Mouse (Mus musculus) inflammation-experienced regulatory T-cells, adult 6 months (primary cell): ENCODE results near the gene Dynlt1a. TPM values are rescaled to one million over a fixed set of nuclear protein-coding genes. Genes with fewer than 3 reads are reported as not detected.
"Not testable (repeated sequence)": the region's sequence is repeated elsewhere in the genome, so short reads cannot be mapped to it uniquely, and the experiment has no call there.

Experiments used
- ATAC-seq: one replicate; pipeline ENCODE4 v1.8.0; 2017
- polyA plus RNA-seq, 3 experiments: library from polyadenylated mRNA; unstranded; fragments of 100-300 nt; shearing (Covaris generic); gene quantifications; one replicate each; pipeline ENCODE4 v1.2.1; 2017

Gene Dynlt1a
- polyA plus RNA-seq, 3 experiments from 2014 or later = 8.0 to 12.3 (median 10.7) TPM

- ATAC-seq = not testable (repeated sequence)
Measured at GRCm38 (mm10) chr17:6286169-6286568, 31.1 kb downstream of the Dynlt1a start.

GRCm38 (mm10) chr17:6283137-6283536 is 34.2 kb downstream of the Dynlt1a start:
- not testable (repeated sequence) for ATAC-seq

DNA sequence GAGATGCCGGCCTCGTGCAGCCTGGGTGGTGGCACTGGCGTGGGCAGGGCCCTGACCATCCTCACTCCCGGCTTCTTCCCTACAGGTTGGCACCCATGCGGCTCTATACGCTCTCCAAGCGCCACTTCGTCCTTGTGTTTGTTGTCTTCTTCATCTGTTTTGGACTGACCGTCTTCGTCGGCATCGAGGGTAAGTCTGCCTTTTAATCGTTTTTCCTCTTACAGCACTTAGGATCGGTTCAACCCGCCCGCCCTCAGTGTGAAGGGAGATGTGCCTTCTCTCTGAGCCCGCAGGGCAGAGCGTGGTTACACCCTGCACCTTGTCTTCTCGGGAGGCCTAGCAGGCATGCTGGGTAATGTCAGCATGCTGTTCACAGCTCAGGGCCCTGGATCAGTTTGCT is 36.8 kb downstream of the Dynlt1a start:
- not testable (repeated sequence) for ATAC-seq

DNA sequence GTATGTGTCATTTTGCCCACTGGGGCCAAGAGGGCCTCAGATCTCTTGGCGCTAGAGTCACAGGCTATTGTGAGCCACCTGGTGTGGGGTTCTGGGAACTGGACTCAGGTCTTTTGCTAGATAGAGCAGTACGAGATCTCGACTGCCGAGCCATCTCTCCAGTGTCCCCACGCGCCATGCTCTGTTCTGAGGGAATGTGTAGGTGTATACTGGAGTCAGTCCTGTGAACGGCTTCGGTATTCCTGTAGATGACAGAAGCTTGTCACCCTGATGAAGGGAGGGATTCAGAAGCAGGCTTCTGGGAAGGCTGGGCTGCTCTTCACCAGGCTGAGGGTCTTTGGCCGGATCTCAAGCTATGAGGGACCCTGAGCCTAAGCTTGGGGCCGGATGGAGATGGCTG is 37.5 kb downstream of the Dynlt1a start:
- not testable (repeated sequence) for ATAC-seq

- ATAC-seq = not testable (repeated sequence)
Measured at GRCm38 (mm10) chr17:6279205-6279604, 38.1 kb downstream of the Dynlt1a start.

- ATAC-seq = not testable (repeated sequence)
Measured at GRCm38 (mm10) chr17:6274693-6275092, 42.6 kb downstream of the Dynlt1a start.

DNA sequence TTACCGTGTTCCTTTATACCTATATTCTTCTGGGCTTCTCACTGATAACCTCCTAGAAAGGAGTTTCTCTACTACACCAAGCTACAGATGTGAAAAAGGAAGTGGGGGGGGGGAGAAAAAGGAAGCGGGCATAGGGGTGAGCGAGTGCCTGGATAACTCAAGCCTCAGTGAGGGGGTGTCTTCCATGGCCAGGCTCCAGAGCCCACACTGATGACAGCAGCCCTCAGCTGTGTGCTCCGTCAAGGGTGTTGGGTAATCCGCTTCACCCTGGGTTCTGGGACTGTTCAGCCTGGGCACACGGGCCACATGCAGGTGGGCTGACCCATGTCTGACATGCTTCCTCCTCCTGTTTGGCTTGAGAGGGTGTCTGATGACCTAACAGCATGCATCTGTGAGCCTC is 45.3 kb downstream of the Dynlt1a start:
- not testable (repeated sequence) for ATAC-seq

DNA sequence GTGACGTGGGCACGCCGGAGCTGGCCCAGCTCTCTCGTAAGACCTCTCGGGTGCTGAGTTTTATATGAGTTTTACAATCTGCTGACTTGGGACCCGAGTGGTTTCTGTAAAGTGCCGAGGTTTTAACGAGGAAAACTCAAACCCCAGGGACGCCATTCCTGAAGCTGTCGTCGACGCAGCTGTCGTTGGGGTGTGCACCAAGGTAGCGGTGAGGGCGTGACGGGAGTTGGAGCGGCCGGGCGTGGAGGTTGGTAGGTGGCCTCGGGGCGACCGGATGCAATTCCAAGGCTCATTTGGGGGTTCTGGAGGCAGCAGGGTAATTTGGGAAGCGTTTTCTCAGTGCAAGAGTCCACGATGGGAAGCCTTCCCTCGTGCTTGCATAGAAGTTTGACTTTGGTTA is 46.5 kb downstream of the Dynlt1a start:
- ATAC-seq = peak; percentile 49

DNA sequence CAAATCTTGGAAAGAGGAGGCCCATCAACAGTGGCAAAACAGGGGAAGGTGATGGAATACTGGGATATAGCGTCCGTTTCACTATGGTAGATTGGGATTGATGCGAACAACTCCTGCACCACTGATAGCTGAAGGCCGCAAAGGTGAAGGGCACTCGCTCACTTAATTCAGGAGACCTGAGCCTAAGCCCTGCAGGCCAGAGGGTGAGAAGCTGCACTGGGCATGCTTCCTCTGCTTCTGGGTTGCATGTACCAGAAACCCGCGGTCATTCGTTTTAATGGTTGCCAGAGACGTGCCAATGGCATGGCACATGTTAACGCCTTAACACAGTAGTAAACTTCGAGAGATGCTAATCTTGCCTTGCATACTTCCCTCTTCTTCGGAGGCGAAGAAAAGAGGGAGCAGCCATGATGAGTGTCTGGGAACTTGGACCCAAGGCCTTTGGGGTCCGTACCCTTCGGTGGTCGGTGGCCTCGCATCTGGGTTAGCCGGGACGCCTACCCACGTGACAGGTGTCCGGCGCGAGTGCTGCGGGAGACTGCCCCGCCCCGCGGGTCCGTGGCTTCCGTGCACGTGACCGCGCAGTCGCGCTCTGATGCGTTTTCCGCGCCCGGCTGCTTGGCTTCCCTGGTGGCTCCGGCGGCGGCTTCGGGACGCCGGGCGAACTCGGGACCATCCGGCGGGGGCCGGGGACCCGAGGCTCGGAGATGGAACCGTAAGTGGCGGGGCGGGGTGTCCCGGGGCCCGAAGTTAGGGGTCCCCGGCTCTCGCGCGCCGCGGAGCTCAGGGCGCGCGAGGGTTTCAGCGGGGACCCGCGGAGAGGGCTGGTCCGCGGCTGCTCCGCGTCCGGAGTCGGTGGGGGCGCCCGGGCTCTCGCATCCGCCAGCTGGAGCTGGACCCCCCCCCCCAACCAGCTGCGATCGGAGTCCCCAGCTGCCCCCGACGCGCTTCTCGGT is 47.1 kb downstream of the Dynlt1a start:
- peak; percentile 89 for ATAC-seq

DNA sequence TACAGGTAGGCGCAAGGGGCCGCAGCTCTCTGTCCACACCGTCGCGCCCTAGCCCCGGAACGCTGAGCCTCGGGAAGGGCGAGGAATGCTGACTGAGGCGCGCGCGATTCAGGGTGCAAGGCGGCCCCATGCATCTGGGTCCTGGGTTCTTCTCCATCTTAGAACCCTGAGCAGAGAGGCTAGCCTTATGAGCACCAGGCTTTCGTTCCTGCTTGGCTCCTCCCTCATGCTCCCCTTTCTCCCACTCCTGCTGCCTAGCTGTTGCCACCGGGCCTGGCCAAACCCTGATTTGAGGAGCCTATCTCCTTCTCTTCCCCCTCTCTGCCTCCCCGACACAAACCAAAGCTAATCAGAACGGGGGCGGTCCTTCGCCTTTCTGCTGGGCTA is 60.2 kb downstream of the Dynlt1a start:
- not testable (repeated sequence) for ATAC-seq

- ATAC-seq = not testable (repeated sequence)
Measured at GRCm38 (mm10) chr17:6256400-6257069, 60.8 kb downstream of the Dynlt1a start, which contains the start of gene Tmem181a. Gene Tmem181a (plus strand): TSS chr17:6256860.

Other genes starting within 250 kb of the Dynlt1a start
- 1 to 10 TPM; 1.8 to 2.7 (median 1.9) TPM for gene Serac1, start 237.8 kb downstream of the Dynlt1a start, polyA plus RNA-seq
- gene Gtf2h5, start 237.7 kb downstream of the Dynlt1a start, polyA plus RNA-seq = 100 to 1,000 TPM in 2 of 3 experiments, 10 to 100 TPM in 1; 97.3 to 112 (median 100) TPM
- 10 to 100 TPM; 29.1 to 38.2 (median 31.7) TPM for gene Tulp4, start 211.1 kb downstream of the Dynlt1a start, polyA plus RNA-seq
- gene Tmem181a, start 60.6 kb downstream of the Dynlt1a start, polyA plus RNA-seq = 10 to 100 TPM; 15.2 to 18.8 (median 15.3) TPM
- 100 to 1,000 TPM; 120 to 197 (median 161) TPM for gene Dynlt1b, start 112.6 kb upstream of the Dynlt1a start, polyA plus RNA-seq